Mouse (Mus musculus) bone marrow, adult 2 months (tissue): ENCODE data around the gene Sobp.

Experiments used
- CTCF ChIP-seq: fragments of 200-500 bp; IDR thresholded peaks from 2 replicates; pipeline ENCODE4 v1.5.1; 2011; ENCODE audit warnings: low read length, control low read depth; ENCODE audit not compliant: control insufficient read depth, insufficient read depth
- POLR2A ChIP-seq: fragments of 200-500 bp; IDR thresholded peaks from 2 replicates; pipeline ENCODE4 v1.6.1; 2011; ENCODE audit warnings: low read depth, mild to moderate bottlenecking, control low read depth, low read length, borderline replicate concordance; ENCODE audit not compliant: control insufficient read depth

DNA sequence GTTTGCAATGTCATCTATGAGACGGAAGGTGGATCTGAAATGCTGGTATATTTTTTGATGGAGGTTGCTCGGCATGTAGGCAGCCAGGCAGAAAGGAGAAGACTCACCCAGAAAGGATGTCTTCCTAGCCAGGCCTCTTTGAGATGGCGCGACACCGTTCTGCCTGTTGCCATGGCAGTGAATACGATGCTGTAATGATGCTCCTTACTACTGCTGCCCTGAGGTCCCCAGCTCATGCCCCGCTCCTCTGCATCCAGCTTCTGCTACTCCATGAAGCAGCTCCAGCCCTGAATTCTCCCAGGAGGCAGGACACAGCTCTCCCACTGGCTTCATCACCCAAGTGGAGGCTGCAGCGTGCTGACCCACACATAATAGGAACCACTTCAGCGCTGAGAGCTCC is 183.3 kb downstream of the Sobp start:
- TF ChIP-seq CTCF, result no peak
- TF ChIP-seq POLR2A, result no peak
